Mouse (Mus musculus): ENCODE results near the gene Nup50.

- TF ChIP-seq CTCF (IDR thresholded peaks at IDR 0.05; ENCODE audit: low read depth): no peak
- TF ChIP-seq EP300 (IDR thresholded peaks at IDR 0.05; ENCODE audit: low read depth): no peak
Observed at GRCm38 (mm10) chr15:84922884-84923507, at the start of gene Nup50.
